Mouse (Mus musculus) spleen, adult 18-20 months (tissue): ENCODE measurements around the gene Znhit6.

ENCODE experiments used
- DNase-seq, 2 experiments: peaks; one replicate each; pipeline ENCODE4 v3.0.0; 2022; ENCODE audit warnings: mixed read lengths in 2 of 2

Znhit6 gene

GRCm38 (mm10) chr3:145575743-145576481 lies at the start of gene Znhit6:
Znhit6 (plus strand) TSS chr3:145576205.
- DNase-seq: peak; percentile 80 to 88

- DNase-seq: no peak
Observed at GRCm38 (mm10) chr3:145537870-145538269, 38.1 kb upstream of the Znhit6 start.

- no peak for DNase-seq
Observed at GRCm38 (mm10) chr3:145548441-145549415, 27.3 kb upstream of the Znhit6 start.

- DNase-seq: no peak
Observed at GRCm38 (mm10) chr3:145550216-145550615, 25.8 kb upstream of the Znhit6 start.

- DNase-seq: no peak
Observed at GRCm38 (mm10) chr3:145554388-145554787, 21.6 kb upstream of the Znhit6 start.

- no peak for DNase-seq
Observed at GRCm38 (mm10) chr3:145556206-145556605, 19.8 kb upstream of the Znhit6 start.

GRCm38 (mm10) chr3:145559675-145560074 lies 16.3 kb upstream of the Znhit6 start:
- no peak for DNase-seq

GRCm38 (mm10) chr3:145560117-145560516 lies 15.9 kb upstream of the Znhit6 start:
- DNase-seq: no peak

- no peak for DNase-seq
Observed at GRCm38 (mm10) chr3:145574468-145574867, 1.5 kb upstream of the Znhit6 start.

- DNase-seq: no peak
Observed at GRCm38 (mm10) chr3:145575340-145575739, 665 bp upstream of the Znhit6 start.

GRCm38 (mm10) chr3:145576482-145576822 lies 447 bp downstream of the Znhit6 start:
- no peak for DNase-seq

- DNase-seq: peak in 1 of 2 experiments; percentile 3
Observed at GRCm38 (mm10) chr3:145576876-145577275, 871 bp downstream of the Znhit6 start.

- DNase-seq: no peak
Observed at GRCm38 (mm10) chr3:145583043-145583442, 7.0 kb downstream of the Znhit6 start.

- no peak for DNase-seq
Observed at GRCm38 (mm10) chr3:145583522-145584200, 7.7 kb downstream of the Znhit6 start.

GRCm38 (mm10) chr3:145590562-145590961 lies 14.6 kb downstream of the Znhit6 start:
- DNase-seq: no peak

GRCm38 (mm10) chr3:145591841-145592542 lies 16.0 kb downstream of the Znhit6 start:
- no peak for DNase-seq

GRCm38 (mm10) chr3:145595354-145595753 lies 19.3 kb downstream of the Znhit6 start:
- DNase-seq: no peak

GRCm38 (mm10) chr3:145599059-145599458 lies 23.1 kb downstream of the Znhit6 start:
- no peak for DNase-seq

GRCm38 (mm10) chr3:145600801-145601200 lies 24.8 kb downstream of the Znhit6 start:
- DNase-seq: no peak

GRCm38 (mm10) chr3:145601345-145601744 lies 25.3 kb downstream of the Znhit6 start:
- DNase-seq: no peak

- no peak for DNase-seq
Observed at GRCm38 (mm10) chr3:145602410-145603206, 26.6 kb downstream of the Znhit6 start.
